Mouse (Mus musculus) midbrain, embryonic 12.5 days (tissue): ENCODE data around the gene Gm14410. TPM values are rescaled to one million over a fixed set of nuclear protein-coding genes. Genes with fewer than 3 reads are reported as not detected.
A peak's percentile ranks its signal among the peaks of the same experiment; 100 is the strongest.
"Not testable (repeated sequence)": the region's sequence is repeated elsewhere in the genome, so short reads cannot be mapped to it uniquely, and the experiment has no call there.

Experiments used
- ATAC-seq: fragments of 200-750 bp; cut with Nextera tagmentation; 2 replicates; pipeline ENCODE4 v1.8.0; 2017; ENCODE audit warnings: low read depth, moderate TSS enrichment, moderate library complexity; ENCODE audit not compliant: low FRiP score
- H3K27ac ChIP-seq: fragments of 300-500 bp; sonication (generic); replicated peaks from 2 replicates; pipeline ENCODE4 v1.5.1; 2016; ENCODE audit warnings: mild to moderate bottlenecking
- H3K27me3 ChIP-seq: fragments of 300-500 bp; sonication (generic); 2 replicates; pipeline ENCODE4 v1.6.1; 2016; ENCODE audit warnings: mild to moderate bottlenecking
- H3K36me3 ChIP-seq: fragments of 300-500 bp; sonication (generic); 2 replicates; pipeline ENCODE4 v1.6.1; 2016
- H3K4me1 ChIP-seq: fragments of 300-500 bp; sonication (generic); 2 replicates; pipeline ENCODE4 v1.6.1; 2016
- H3K4me2 ChIP-seq: fragments of 300-500 bp; sonication (generic); replicated peaks from 2 replicates; pipeline ENCODE4 v1.6.1; 2016; ENCODE audit warnings: mild to moderate bottlenecking, moderate library complexity
- H3K4me3 ChIP-seq: fragments of 300-500 bp; sonication (generic); 2 replicates; pipeline ENCODE4 v1.5.1; 2016; ENCODE audit warnings: mild to moderate bottlenecking
- H3K9ac ChIP-seq: fragments of 300-500 bp; sonication (generic); replicated peaks from 2 replicates; pipeline ENCODE4 v1.6.1; 2016; ENCODE audit warnings: mild to moderate bottlenecking, moderate library complexity
- H3K9me3 ChIP-seq: fragments of 300-500 bp; sonication (generic); 2 replicates; pipeline ENCODE4 v1.6.1; 2016; ENCODE audit warnings: mild to moderate bottlenecking
- WGBS: fragments of 180-500 bp; shearing (Covaris S2); methylation state at CpG from one replicate; pipeline ENCODE4 v1.1.7; 2016; 5-methylcytosine and 5-hydroxymethylcytosine counted together
- polyA plus RNA-seq: library from polyadenylated mRNA; unstranded; fragments of >200 nt; fragmentation: Nextera tagmentation; extraction: Ambion mirVana; gene quantifications from 2 replicates; pipeline ENCODE4 v1.2.1, GENCODE M21; 2016

Gene Gm14410
- 29.1 and 29.8 TPM in 2 replicates for polyA plus RNA-seq

DNA sequence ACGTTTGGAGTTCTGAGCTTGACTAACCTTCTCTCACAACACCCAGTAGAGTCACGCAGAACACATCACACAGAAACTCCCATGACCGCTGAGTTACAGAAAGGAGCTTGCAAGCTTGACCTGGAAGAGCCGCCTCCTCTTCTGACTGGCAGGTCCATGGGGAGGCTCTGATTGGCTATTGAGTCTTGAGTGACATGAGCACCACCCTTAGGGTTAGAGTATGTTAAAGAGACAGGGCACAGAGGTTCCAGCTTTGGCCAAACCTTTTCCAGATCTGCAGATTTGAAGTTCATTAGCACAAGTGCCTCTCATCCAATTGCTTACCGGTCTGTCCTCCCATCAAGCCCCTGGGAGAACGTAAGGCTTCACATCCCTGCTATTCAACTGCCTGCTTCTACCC, at the start of gene Gm14410:
Gm14410 (minus strand) TSS at position 81 of the 400 bp plus-strand sequence.
- H3K4me1 ChIP-seq, H3K36me3 ChIP-seq, H3K27me3 ChIP-seq, H3K27ac ChIP-seq, ATAC-seq, H3K9me3 ChIP-seq, H3K9ac ChIP-seq: not testable (repeated sequence)
- 0% methylated on average over 5 of the region's 6 CpGs for WGBS
- Histone ChIP-seq H3K4me3 (peak within 1 kb of the TSS; percentile 44), H3K4me2 (peak within 1 kb of the TSS; percentile 42)

GRCm38 (mm10) chr2:177247449-177247848, 41.2 kb upstream of the Gm14410 start:
- not testable (repeated sequence) for H3K27ac ChIP-seq, H3K36me3 ChIP-seq, H3K27me3 ChIP-seq, H3K4me2 ChIP-seq, H3K9me3 ChIP-seq, ATAC-seq, H3K9ac ChIP-seq, H3K4me1 ChIP-seq, H3K4me3 ChIP-seq
- WGBS, result 94% methylated on average over 2 of the region's 2 CpGs

DNA sequence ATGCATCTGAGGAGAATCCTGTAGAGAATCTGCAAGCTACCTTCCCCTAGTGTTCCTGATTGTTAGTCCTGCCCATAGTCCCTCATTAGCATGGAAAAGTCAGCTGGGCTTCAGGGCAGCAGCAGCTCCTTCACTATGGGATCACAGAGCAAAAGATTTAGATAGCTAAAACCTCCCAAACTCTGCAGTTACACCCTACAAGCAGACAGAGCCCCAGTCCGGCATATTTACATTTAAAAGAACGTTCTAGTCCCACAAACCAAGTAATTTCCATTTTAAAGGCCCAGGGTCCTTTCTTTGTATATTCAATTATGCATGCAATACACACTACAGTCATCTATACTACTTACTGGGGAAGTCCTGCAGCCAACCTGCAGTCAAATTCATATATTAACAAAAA, 24.2 kb upstream of the Gm14410 start:
- not testable (repeated sequence) for H3K9me3 ChIP-seq, H3K4me2 ChIP-seq, ATAC-seq, H3K27me3 ChIP-seq, H3K9ac ChIP-seq, H3K4me3 ChIP-seq, H3K36me3 ChIP-seq, H3K27ac ChIP-seq, H3K4me1 ChIP-seq
- 43% methylated on average over 2 of the region's 2 CpGs for WGBS

- WGBS, result 81% methylated on average over 5 of the region's 5 CpGs
- H3K36me3 ChIP-seq, H3K27ac ChIP-seq, H3K4me3 ChIP-seq, H3K9ac ChIP-seq, H3K4me1 ChIP-seq, H3K27me3 ChIP-seq, H3K9me3 ChIP-seq, H3K4me2 ChIP-seq, ATAC-seq: not testable (repeated sequence)
Observed at GRCm38 (mm10) chr2:177172749-177173148, 33.5 kb downstream of the Gm14410 start.

Other genes starting within 250 kb of the Gm14410 start
- 6.6 and 8.8 TPM in 2 replicates for gene Gm14419, start 205.5 kb downstream of the Gm14410 start, polyA plus RNA-seq
- not detected in 2 replicates for gene Gm14401, start 132.1 kb downstream of the Gm14410 start, polyA plus RNA-seq
- gene Gm14409, start 60.6 kb upstream of the Gm14410 start, polyA plus RNA-seq, result not detected in 2 replicates
- 0.34 and 0.45 TPM in 2 replicates for gene Gm14412, start 117.9 kb upstream of the Gm14410 start, polyA plus RNA-seq
- gene Gm14418, start 191.9 kb upstream of the Gm14410 start, polyA plus RNA-seq, result 7.9 and 8.6 TPM in 2 replicates